Mouse (Mus musculus) erythroblast, embryonic 14.5 days (primary cell): Measurements from ENCODE around the gene Slc20a1. TPM values are rescaled to one million over a fixed set of nuclear protein-coding genes. Genes with fewer than 3 reads are reported as not detected.

Experiments
- H3K27me3 ChIP-seq: 2 replicates; pipeline ENCODE4 v1.6.1; 2012; ENCODE audit warnings: inconsistent platforms; ENCODE audit not compliant: control insufficient read depth
- H3K36me3 ChIP-seq: 2 replicates; pipeline ENCODE4 v1.6.1; 2012; ENCODE audit warnings: mild to moderate bottlenecking, inconsistent platforms; ENCODE audit not compliant: control insufficient read depth
- H3K4me1 ChIP-seq: 2 replicates; pipeline ENCODE4 v1.6.1; 2012; ENCODE audit warnings: inconsistent platforms; ENCODE audit not compliant: control insufficient read depth
- H3K4me3 ChIP-seq: replicated peaks from 2 replicates; pipeline ENCODE3; 2012; ENCODE audit warnings: moderate library complexity, mild to moderate bottlenecking, inconsistent platforms
- H3K9me3 ChIP-seq: 2 replicates; pipeline ENCODE4 v1.6.1; 2012; ENCODE audit warnings: low read length, inconsistent platforms, mixed read lengths; ENCODE audit not compliant: control insufficient read depth
- GATA1 ChIP-seq: IDR thresholded peaks from 2 replicates; pipeline ENCODE4 v1.6.1; 2012; ENCODE audit warnings: low read length, inconsistent platforms, mixed read lengths
- TAL1 ChIP-seq: IDR thresholded peaks from 3 replicates; pipeline ENCODE4 v1.6.1; 2012; ENCODE audit warnings: low read length, inconsistent platforms, mixed read lengths
- polyA plus RNA-seq: library from polyadenylated mRNA; stranded (reverse); fragments of >175 nt; gene quantifications from 2 replicates; pipeline ENCODE4 v1.2.3, GENCODE M21; 2012

The Slc20a1 gene
- polyA plus RNA-seq, 1 experiment = 18.4 TPM

- peak overlapping the region; percentile 60 for H3K4me3 ChIP-seq
- no peak for TF ChIP-seq TAL1
- TF ChIP-seq GATA1 = no peak
- H3K4me1 ChIP-seq = peaks cover 77% of the 10 kb centered on the region
- no peaks in the 10 kb centered on the region for H3K9me3 ChIP-seq
- peaks cover 42% of the 10 kb centered on the region for H3K36me3 ChIP-seq
- H3K27me3 ChIP-seq = no peaks in the 10 kb centered on the region
These were observed 35.4 kb downstream of the Slc20a1 start for GRCm38 (mm10) chr2:129233803-129234477.

GRCm38 (mm10) chr2:129234731-129235130 lies 36.2 kb downstream of the Slc20a1 start:
- Histone ChIP-seq H3K9me3 (no peaks in the 10 kb centered on the region), H3K27me3 (no peaks in the 10 kb centered on the region), H3K4me1 (peaks cover 76% of the 10 kb centered on the region), H3K36me3 (peaks cover 36% of the 10 kb centered on the region), H3K4me3 (no peak overlapping the region)
- TF ChIP-seq GATA1 (no peak), TAL1 (no peak)

GRCm38 (mm10) chr2:129236526-129236925 lies 38.0 kb downstream of the Slc20a1 start:
- H3K4me1 ChIP-seq = peaks cover 79% of the 10 kb centered on the region
- H3K27me3 ChIP-seq = no peaks in the 10 kb centered on the region
- peaks cover 29% of the 10 kb centered on the region for H3K36me3 ChIP-seq
- no peaks in the 10 kb centered on the region for H3K9me3 ChIP-seq
- TF ChIP-seq TAL1 (no peak), GATA1 (no peak)
- H3K4me3 ChIP-seq = no peak overlapping the region

GRCm38 (mm10) chr2:129240726-129241432 lies 42.3 kb downstream of the Slc20a1 start:
- Histone ChIP-seq H3K4me3 (peak overlapping the region; percentile 21), H3K27me3 (no peaks in the 10 kb centered on the region), H3K36me3 (peaks cover 9% of the 10 kb centered on the region; the same call in 1 of the 2 replicates), H3K9me3 (peaks cover 3% of the 10 kb centered on the region; the same call in 1 of the 2 replicates), H3K4me1 (peaks cover 79% of the 10 kb centered on the region)
- TF ChIP-seq GATA1 (no peak; the same call in 1 of the 2 replicates), TAL1 (no peak)

- Histone ChIP-seq H3K36me3 (peaks cover 6% of the 10 kb centered on the region; the same call in 1 of the 2 replicates), H3K9me3 (peaks cover 3% of the 10 kb centered on the region; the same call in 1 of the 2 replicates), H3K4me1 (peaks cover 76% of the 10 kb centered on the region), H3K27me3 (no peaks in the 10 kb centered on the region), H3K4me3 (no peak overlapping the region)
- TF ChIP-seq TAL1 (no peak), GATA1 (no peak)
These were observed 43.6 kb downstream of the Slc20a1 start for GRCm38 (mm10) chr2:129241845-129242833.

GRCm38 (mm10) chr2:129243005-129243404 lies 44.4 kb downstream of the Slc20a1 start:
- H3K9me3 ChIP-seq = peaks cover 3% of the 10 kb centered on the region; the same call in 1 of the 2 replicates

GRCm38 (mm10) chr2:129243786-129244185 lies 45.2 kb downstream of the Slc20a1 start:
- TF ChIP-seq TAL1 (no peak), GATA1 (no peak)

More at GRCm38 (mm10) chr2:129243005-129243404, 44.4 kb downstream of the Slc20a1 start:
- Histone ChIP-seq H3K27me3 (no peaks in the 10 kb centered on the region), H3K4me3 (no peak overlapping the region), H3K36me3 (peaks cover 6% of the 10 kb centered on the region; the same call in 1 of the 2 replicates), H3K4me1 (peaks cover 81% of the 10 kb centered on the region)
- TF ChIP-seq TAL1 (no peak), GATA1 (no peak)

GRCm38 (mm10) chr2:129244446-129245120 lies 46.0 kb downstream of the Slc20a1 start:
- Histone ChIP-seq H3K4me1 (peaks cover 77% of the 10 kb centered on the region), H3K4me3 (no peak overlapping the region), H3K9me3 (peaks cover 3% of the 10 kb centered on the region; the same call in 1 of the 2 replicates), H3K36me3 (peaks cover 3% of the 10 kb centered on the region; the same call in 1 of the 2 replicates), H3K27me3 (no peaks in the 10 kb centered on the region; the same call in 1 of the 2 replicates)
- TF ChIP-seq TAL1 = no peak
- TF ChIP-seq GATA1 = no peak

More at GRCm38 (mm10) chr2:129243786-129244185, 45.2 kb downstream of the Slc20a1 start:
- no peaks in the 10 kb centered on the region; the same call in 1 of the 2 replicates for H3K27me3 ChIP-seq
- H3K4me3 ChIP-seq = no peak overlapping the region
- peaks cover 3% of the 10 kb centered on the region; the same call in 1 of the 2 replicates for H3K9me3 ChIP-seq
- peaks cover 82% of the 10 kb centered on the region for H3K4me1 ChIP-seq
- peaks cover 5% of the 10 kb centered on the region; the same call in 1 of the 2 replicates for H3K36me3 ChIP-seq
